Mouse (Mus musculus): ENCODE data around the gene Masp1. TPM values are rescaled to one million over a fixed set of nuclear protein-coding genes. Genes with fewer than 3 reads are reported as not detected.

Gene Masp1
- total RNA-seq, 1 experiment from 2014 or later = 0.29 TPM

- ATAC-seq (replicated peaks; ENCODE audit: insufficient number of reproducible peaks, low FRiP score, low TSS enrichment, poor library complexity, severe bottlenecking) = no peak
Measured at GRCm38 (mm10) chr16:23479872-23480603, 40.6 kb downstream of the Masp1 start.

- no peak for ATAC-seq (replicated peaks; ENCODE audit: insufficient number of reproducible peaks, low FRiP score, low TSS enrichment, poor library complexity, severe bottlenecking)
Measured at GRCm38 (mm10) chr16:23476598-23476997, 44.0 kb downstream of the Masp1 start.

- no peak for ATAC-seq (replicated peaks; ENCODE audit: insufficient number of reproducible peaks, low FRiP score, low TSS enrichment, poor library complexity, severe bottlenecking)
Measured at GRCm38 (mm10) chr16:23475651-23476050, 45.0 kb downstream of the Masp1 start.

GRCm38 (mm10) chr16:23472046-23472445 lies 48.6 kb downstream of the Masp1 start:
- no peak for ATAC-seq (replicated peaks; ENCODE audit: insufficient number of reproducible peaks, low FRiP score, low TSS enrichment, poor library complexity, severe bottlenecking)

- no peak for ATAC-seq (replicated peaks; ENCODE audit: insufficient number of reproducible peaks, low FRiP score, low TSS enrichment, poor library complexity, severe bottlenecking)
Measured at GRCm38 (mm10) chr16:23471551-23471950, 49.1 kb downstream of the Masp1 start.

GRCm38 (mm10) chr16:23463671-23464347 lies 56.8 kb downstream of the Masp1 start:
- ATAC-seq (replicated peaks; ENCODE audit: insufficient number of reproducible peaks, low FRiP score, low TSS enrichment, poor library complexity, severe bottlenecking) = no peak

- no peak for ATAC-seq (replicated peaks; ENCODE audit: insufficient number of reproducible peaks, low FRiP score, low TSS enrichment, poor library complexity, severe bottlenecking)
Measured at GRCm38 (mm10) chr16:23458906-23459588, 61.6 kb downstream of the Masp1 start.

- ATAC-seq (replicated peaks; ENCODE audit: insufficient number of reproducible peaks, low FRiP score, low TSS enrichment, poor library complexity, severe bottlenecking) = no peak
Measured at GRCm38 (mm10) chr16:23457338-23457737, 63.3 kb downstream of the Masp1 start.

- ATAC-seq (replicated peaks; ENCODE audit: insufficient number of reproducible peaks, low FRiP score, low TSS enrichment, poor library complexity, severe bottlenecking) = no peak
Measured at GRCm38 (mm10) chr16:23456534-23456933, 64.1 kb downstream of the Masp1 start.

- ATAC-seq (replicated peaks; ENCODE audit: insufficient number of reproducible peaks, low FRiP score, low TSS enrichment, poor library complexity, severe bottlenecking) = no peak
Measured at GRCm38 (mm10) chr16:23454376-23454775, 66.2 kb downstream of the Masp1 start.

GRCm38 (mm10) chr16:23452476-23452875 lies 68.1 kb downstream of the Masp1 start:
- no peak for ATAC-seq (replicated peaks; ENCODE audit: insufficient number of reproducible peaks, low FRiP score, low TSS enrichment, poor library complexity, severe bottlenecking)

GRCm38 (mm10) chr16:23450816-23451215 lies 69.8 kb downstream of the Masp1 start:
- no peak for ATAC-seq (replicated peaks; ENCODE audit: insufficient number of reproducible peaks, low FRiP score, low TSS enrichment, poor library complexity, severe bottlenecking)

- ATAC-seq (replicated peaks; ENCODE audit: insufficient number of reproducible peaks, low FRiP score, low TSS enrichment, poor library complexity, severe bottlenecking) = no peak
Measured at GRCm38 (mm10) chr16:23449946-23450345, 70.7 kb downstream of the Masp1 start.

- ATAC-seq (replicated peaks; ENCODE audit: insufficient number of reproducible peaks, low FRiP score, low TSS enrichment, poor library complexity, severe bottlenecking) = no peak
Measured at GRCm38 (mm10) chr16:23444231-23444630, 76.4 kb downstream of the Masp1 start.

- no peak for ATAC-seq (replicated peaks; ENCODE audit: insufficient number of reproducible peaks, low FRiP score, low TSS enrichment, poor library complexity, severe bottlenecking)
Measured at GRCm38 (mm10) chr16:23437404-23438166, 83.0 kb downstream of the Masp1 start.

- ATAC-seq (replicated peaks; ENCODE audit: insufficient number of reproducible peaks, low FRiP score, low TSS enrichment, poor library complexity, severe bottlenecking) = no peak
Measured at GRCm38 (mm10) chr16:23429991-23430390, 90.6 kb downstream of the Masp1 start.

- no peak for ATAC-seq (replicated peaks; ENCODE audit: insufficient number of reproducible peaks, low FRiP score, low TSS enrichment, poor library complexity, severe bottlenecking)
Measured at GRCm38 (mm10) chr16:23428647-23429319, 91.8 kb downstream of the Masp1 start, which contains the start of gene Rtp1. TSS of gene Rtp1 (plus strand) at chr16:23429133.

GRCm38 (mm10) chr16:23427701-23428100 lies 92.9 kb downstream of the Masp1 start:
- ATAC-seq (replicated peaks; ENCODE audit: insufficient number of reproducible peaks, low FRiP score, low TSS enrichment, poor library complexity, severe bottlenecking) = no peak
